Mouse (Mus musculus) CH12.LX (cell line): ENCODE data around the gene Plekhg2. TPM values are rescaled to one million over a fixed set of nuclear protein-coding genes. Genes with fewer than 3 reads are reported as not detected.

ENCODE experiments used
- DNase-seq: peaks from one replicate; pipeline ENCODE4 v3.0.0-alpha.2; 2013; ENCODE audit errors: extremely low read depth
- H3K27ac ChIP-seq: 2 replicates; pipeline ENCODE4 v1.5.1; 2012; ENCODE audit warnings: low read depth, mild to moderate bottlenecking, control low read depth, moderate library complexity; ENCODE audit not compliant: insufficient read depth
- H3K27me3 ChIP-seq: replicated peaks from 2 replicates; pipeline ENCODE3; 2012; ENCODE audit warnings: inconsistent platforms
- H3K36me3 ChIP-seq, 2 experiments: replicated peaks in 1 of 2; 2 replicates each; pipeline versions ENCODE3 to v1.6.1; 2012; ENCODE audit warnings: inconsistent platforms in 1 of 2, low read length in 1 of 2, mild to moderate bottlenecking in 1 of 2, mixed read lengths in 1 of 2, moderate library complexity in 1 of 2; ENCODE audit not compliant: control insufficient read depth in 1 of 2, insufficient read depth in 1 of 2
- H3K4me1 ChIP-seq, 2 experiments: 2 replicates each; pipeline ENCODE4 v1.6.1; 2012; ENCODE audit warnings: inconsistent platforms in 1 of 2, moderate library complexity in 1 of 2; ENCODE audit not compliant: insufficient read depth in 2 of 2, control insufficient read depth in 1 of 2
- H3K4me2 ChIP-seq: 2 replicates; pipeline ENCODE4 v1.6.1; 2012; ENCODE audit warnings: low read depth, mild to moderate bottlenecking, control low read depth; ENCODE audit not compliant: poor library complexity, insufficient read depth, severe bottlenecking
- H3K4me3 ChIP-seq, 3 experiments: fragments of 150-350 bp in 1 of 3; sonication (generic) in 1 of 3; replicated peaks in 1 of 3; 2 replicates each; pipeline versions ENCODE3 to v1.5.1; 2011 to 2012; ENCODE audit warnings: low read depth in 2 of 3, low read length in 2 of 3, mild to moderate bottlenecking in 2 of 3, moderate library complexity in 2 of 3, control low read depth in 1 of 3, improper control_type of control experiment in 1 of 3, inconsistent platforms in 1 of 3, mixed read lengths in 1 of 3; ENCODE audit not compliant: poor library complexity in 1 of 3
- H3K79me2 ChIP-seq: replicated peaks from 2 replicates; pipeline ENCODE4 v1.6.1; 2012; ENCODE audit warnings: mild to moderate bottlenecking, moderate library complexity; ENCODE audit not compliant: control insufficient read depth, poor library complexity, insufficient read depth, severe bottlenecking; ENCODE audit errors: extremely low read depth
- H3K9ac ChIP-seq: 2 replicates; pipeline ENCODE4 v1.6.1; 2012; ENCODE audit warnings: low read depth, mild to moderate bottlenecking, control low read depth, moderate library complexity; ENCODE audit not compliant: insufficient read depth
- H3K9me3 ChIP-seq: replicated peaks from 2 replicates; pipeline ENCODE3; 2012; ENCODE audit warnings: low read length, inconsistent platforms, mixed read lengths
- CHD1 ChIP-seq: IDR thresholded peaks from 2 replicates; pipeline ENCODE4 v1.6.1; 2012; ENCODE audit warnings: low read depth, low read length, improper control_type of control experiment, inconsistent platforms
- CHD2 ChIP-seq: IDR thresholded peaks from 2 replicates; pipeline ENCODE4 v1.6.1; 2011; ENCODE audit warnings: low read length, improper control_type of control experiment
- CTCF ChIP-seq, 2 experiments: IDR thresholded peaks in 1 of 2; conservative IDR thresholded peaks in 1 of 2; 2 replicates each; pipeline ENCODE4 v1.5.1; 2011 to 2012; ENCODE audit warnings: low read depth in 2 of 2, low read length in 2 of 2, improper control_type of control experiment in 1 of 2, inconsistent platforms in 1 of 2, mild to moderate bottlenecking in 1 of 2, moderate library complexity in 1 of 2
- E2F4 ChIP-seq: IDR thresholded peaks from 2 replicates; pipeline ENCODE4 v1.6.1; 2011; ENCODE audit warnings: low read depth, low read length, improper control_type of control experiment; ENCODE audit not compliant: insufficient replicate concordance
- ELF1 ChIP-seq: IDR thresholded peaks from 2 replicates; pipeline ENCODE4 v1.6.1; 2014; ENCODE audit warnings: low read depth, mild to moderate bottlenecking, inconsistent platforms, low read length, improper control_type of control experiment
- EP300 ChIP-seq: IDR thresholded peaks from 2 replicates; pipeline ENCODE4 v1.6.1; 2011; ENCODE audit warnings: low read length, improper control_type of control experiment
- ETS1 ChIP-seq: conservative IDR thresholded peaks from 2 replicates; pipeline ENCODE4 v1.6.1; 2012; ENCODE audit warnings: low read depth, mild to moderate bottlenecking, inconsistent platforms, low read length, improper control_type of control experiment, moderate library complexity
- GABPA ChIP-seq: IDR thresholded peaks from 2 replicates; pipeline ENCODE4 v1.6.1; 2012; ENCODE audit warnings: low read depth, low read length, improper control_type of control experiment, inconsistent platforms; ENCODE audit not compliant: insufficient replicate concordance
- HCFC1 ChIP-seq: IDR thresholded peaks from 2 replicates; pipeline ENCODE4 v1.6.1; 2012; ENCODE audit warnings: low read depth, mild to moderate bottlenecking, inconsistent platforms, low read length, improper control_type of control experiment
- IRF4 ChIP-seq: IDR thresholded peaks from 2 replicates; pipeline ENCODE4 v1.6.1; 2014; ENCODE audit warnings: low read depth, mild to moderate bottlenecking, inconsistent platforms, low read length, improper control_type of control experiment
- JUN ChIP-seq: IDR thresholded peaks from 2 replicates; pipeline ENCODE4 v1.6.1; 2011; ENCODE audit warnings: low read depth, mild to moderate bottlenecking, low read length, improper control_type of control experiment, moderate library complexity; ENCODE audit not compliant: insufficient read depth
- JUND ChIP-seq: conservative IDR thresholded peaks from 2 replicates; pipeline ENCODE4 v1.6.1; 2011; ENCODE audit warnings: low read depth, low read length, improper control_type of control experiment
- KAT2A ChIP-seq: IDR thresholded peaks from 2 replicates; pipeline ENCODE4 v1.6.1; 2012; ENCODE audit warnings: low read length, improper control_type of control experiment, inconsistent platforms; ENCODE audit not compliant: insufficient replicate concordance
- MAFK ChIP-seq: IDR thresholded peaks from 2 replicates; pipeline ENCODE4 v1.6.1; 2011; ENCODE audit warnings: low read length, improper control_type of control experiment; ENCODE audit not compliant: insufficient replicate concordance
- MAX ChIP-seq: IDR thresholded peaks from 2 replicates; pipeline ENCODE4 v1.6.1; 2011; ENCODE audit warnings: low read length, improper control_type of control experiment
- MAZ ChIP-seq: IDR thresholded peaks from 2 replicates; pipeline ENCODE4 v1.6.1; 2012; ENCODE audit warnings: low read depth, mild to moderate bottlenecking, inconsistent platforms, low read length, improper control_type of control experiment, moderate library complexity
- MEF2A ChIP-seq: IDR thresholded peaks from 2 replicates; pipeline ENCODE4 v1.6.1; 2014; ENCODE audit warnings: low read depth, mild to moderate bottlenecking, inconsistent platforms, low read length, improper control_type of control experiment, borderline replicate concordance
- MXI1 ChIP-seq: IDR thresholded peaks from 2 replicates; pipeline ENCODE4 v1.6.1; 2011; ENCODE audit warnings: mild to moderate bottlenecking, low read depth, low read length, improper control_type of control experiment
- MYC ChIP-seq: IDR thresholded peaks from 2 replicates; pipeline ENCODE4 v1.6.1; 2011; ENCODE audit warnings: low read depth, mild to moderate bottlenecking, improper control_type of control experiment, low read length
- NELFE ChIP-seq: IDR thresholded peaks from 2 replicates; pipeline ENCODE4 v1.6.1; 2011; ENCODE audit warnings: low read depth, low read length, improper control_type of control experiment
- NRF1 ChIP-seq: IDR thresholded peaks from 2 replicates; pipeline ENCODE4 v1.6.1; 2014; ENCODE audit warnings: low read depth, mild to moderate bottlenecking, inconsistent platforms, low read length, improper control_type of control experiment, moderate library complexity
- PAX5 ChIP-seq: IDR thresholded peaks from 2 replicates; pipeline ENCODE4 v1.6.1; 2012; ENCODE audit warnings: low read length, inconsistent platforms, mixed read lengths
- POLR2A ChIP-seq: IDR thresholded peaks from 2 replicates; pipeline ENCODE4 v1.6.1; 2011; ENCODE audit warnings: low read depth, mild to moderate bottlenecking, improper control_type of control experiment, low read length
- POLR2AphosphoS2 ChIP-seq: IDR thresholded peaks from 2 replicates; pipeline ENCODE4 v1.6.1; 2011; ENCODE audit warnings: low read depth, low read length, improper control_type of control experiment
- RAD21 ChIP-seq: IDR thresholded peaks from 2 replicates; pipeline ENCODE4 v1.6.1; 2011; ENCODE audit warnings: low read depth, mild to moderate bottlenecking, low read length, improper control_type of control experiment, moderate library complexity
- SIN3A ChIP-seq: IDR thresholded peaks from 2 replicates; pipeline ENCODE4 v1.6.1; 2012; ENCODE audit warnings: low read length, improper control_type of control experiment, inconsistent platforms
- SMC3 ChIP-seq: IDR thresholded peaks from 2 replicates; pipeline ENCODE4 v1.6.1; 2011; ENCODE audit warnings: low read depth, low read length, improper control_type of control experiment
- TBP ChIP-seq: conservative IDR thresholded peaks from 2 replicates; pipeline ENCODE4 v1.6.1; 2011; ENCODE audit warnings: low read depth, low read length, improper control_type of control experiment
- TCF12 ChIP-seq: IDR thresholded peaks from 2 replicates; pipeline ENCODE4 v1.6.1; 2014; ENCODE audit warnings: low read depth, mild to moderate bottlenecking, inconsistent platforms, low read length, improper control_type of control experiment
- USF1 ChIP-seq: IDR thresholded peaks from 2 replicates; pipeline ENCODE4 v1.6.1; 2014; ENCODE audit warnings: low read depth, mild to moderate bottlenecking, inconsistent platforms, low read length, improper control_type of control experiment
- ZC3H11A ChIP-seq: IDR thresholded peaks from 2 replicates; pipeline ENCODE4 v1.6.1; 2012; ENCODE audit warnings: low read depth, mild to moderate bottlenecking, inconsistent platforms, low read length, improper control_type of control experiment
- ZKSCAN1 ChIP-seq: IDR thresholded peaks from 2 replicates; pipeline ENCODE4 v1.6.1; 2012; ENCODE audit warnings: low read depth, inconsistent platforms, low read length, improper control_type of control experiment, borderline replicate concordance
- dilution Hi-C: fragments of 300-500 bp; cut with MboI; formaldehyde crosslinking; loops from 2 replicates; pipeline ENCODE4 v1.14.3; 2020; ENCODE audit warnings: low sequenced_read_pairs; ENCODE audit not compliant: extremely low pct_unique_long_range_greater_than_20kb, extremely low pct_ligation_motif_present
- in situ Hi-C: fragments of 300-500 bp; cut with MboI; formaldehyde crosslinking; loops from 3 replicates; pipeline ENCODE4 v1.14.3; 2019; ENCODE audit warnings: low sequenced_read_pairs, low pct_ligation_motif_present, low pct_unique_long_range_greater_than_20kb, mixed read lengths
- polyA plus RNA-seq: library from polyadenylated mRNA; unstranded; fragments of >175 nt; gene quantifications from 2 replicates; pipeline ENCODE4 v1.2.1, GENCODE M21; 2012; ENCODE audit warnings: low read depth; ENCODE audit not compliant: insufficient read length
- total RNA-seq, 2 experiments: library from RNA; depleted of rRNA; stranded (reverse); fragments of 300-350 nt in 1 of 2; fragments of >200 nt in 1 of 2; gene quantifications; 2 replicates each; pipeline ENCODE4 v1.2.3; 2012 to 2014

The Plekhg2 gene
- total and polyA plus RNA-seq, 3 experiments: 0.39 to 5.5 (median 4.7) TPM

GRCm38 (mm10) chr7:28382981-28383396 is 10.6 kb upstream of the Plekhg2 start (continued):
- TF ChIP-seq NELFE: 0 out of 2 replicates have a peak, but pooled peaks have one; percentile 29
- TF ChIP-seq CHD2: no peak
- no peak for TF ChIP-seq PAX5
- no peak for TF ChIP-seq KAT2A
- no peak for TF ChIP-seq ZC3H11A
- no peak; the same call in 1 of the 2 replicates for TF ChIP-seq POLR2A
- TF ChIP-seq GABPA: no peak
- TF ChIP-seq EP300: no peak; the same call in 1 of the 2 replicates
- 0 out of 2 replicates have a peak, but pooled peaks have one; percentile 5 for TF ChIP-seq MAFK
- TF ChIP-seq ZKSCAN1: no peak
- no peak for TF ChIP-seq JUN
- TF ChIP-seq TCF12: peak; percentile 30; the same call in 1 of the 2 replicates
- no peak for TF ChIP-seq ELF1
- no peak for TF ChIP-seq SMC3
- TF ChIP-seq ETS1: no peak
- 0 out of 2 replicates have a peak, but pooled peaks have one; percentile 5 for TF ChIP-seq HCFC1
- TF ChIP-seq MAZ: no peak
- TF ChIP-seq JUND: no peak
- no peak for TF ChIP-seq CTCF (conservative IDR thresholded peaks at IDR 0.05 in 1 of 2, IDR thresholded peaks at IDR 0.05 in 1 of 2; ENCODE audit: low read depth in 2 of 2, low read length in 2 of 2)
- no peak for TF ChIP-seq TBP

- peak overlapping the region in 2 of 3 experiments; percentile 30 to 52 for H3K4me3 ChIP-seq
- peak overlapping the region; percentile 97 for H3K27ac ChIP-seq
- dilution Hi-C loops (no loop called here), in situ Hi-C loops (no loop called here)
- peak overlapping the region; percentile 85 for H3K4me2 ChIP-seq
- DNase-seq: peak; percentile 82
- peaks cover 16% of the 10 kb centered on the region for H3K79me2 ChIP-seq
- peaks cover 37 to 79% of the 10 kb centered on the region in 2 experiments for H3K4me1 ChIP-seq
- no peaks in the 10 kb centered on the region for H3K27me3 ChIP-seq
- no peaks in the 10 kb centered on the region for H3K9me3 ChIP-seq
- peaks cover 8 to 23% of the 10 kb centered on the region in 2 experiments for H3K36me3 ChIP-seq
- H3K9ac ChIP-seq: no peak overlapping the region
- TF ChIP-seq ZC3H11A (no peak), SMC3 (no peak), EP300 (no peak; the same call in 1 of the 2 replicates), CHD1 (no peak), NELFE (no peak), TBP (no peak), MAZ (no peak), KAT2A (0 out of 2 replicates have a peak, but pooled peaks have one; percentile 34), GABPA (no peak), IRF4 (0 out of 2 replicates have a peak, but pooled peaks have one; percentile 7), POLR2AphosphoS2 (no peak), MAFK (no peak), E2F4 (no peak), MYC (peak; percentile 61; the same call in 1 of the 2 replicates), CHD2 (peak; percentile 83), RAD21 (no peak), MXI1 (no peak; the same call in 1 of the 2 replicates), SIN3A (peak; percentile 82; the same call in 1 of the 2 replicates), CTCF (conservative IDR thresholded peaks at IDR 0.05 in 1 of 2, IDR thresholded peaks at IDR 0.05 in 1 of 2; ENCODE audit: low read depth in 2 of 2, low read length in 2 of 2) (no peak), MEF2A (no peak), NRF1 (no peak), ETS1 (peak; percentile 88), POLR2A (no peak; the same call in 1 of the 2 replicates), ELF1 (0 out of 2 replicates have a peak, but pooled peaks have one; percentile 9), MAX (peak; percentile 54; the same call in 1 of the 2 replicates), HCFC1 (no peak), PAX5 (no peak), USF1 (no peak)
These were observed 10.1 kb upstream of the Plekhg2 start for GRCm38 (mm10) chr7:28382347-28382951.
